ENCODE assay signal across 9 mouse cellular contexts in genomic region chr12:4189060-4189447, GRCm38 (mm10). TPM values are rescaled to one million over a fixed set of nuclear protein-coding genes. Genes with fewer than 3 reads are reported as not detected.
DNase-seq lines count a peak whose midpoint lies in the region; ATAC-seq and TF ChIP-seq lines count a peak whose summit lies in the region.
"Had no signal": no experiment of that assay in that cellular context is flagged by ENCODE, and none has a peak within 500 bp of the region (broad histone marks: within the 10 kb centered on the region; RNA-seq: fewer than 3 reads in every experiment).

No protein-coding gene starts in this region.

- no peaks in the 10 kb centered on the region for H3K27me3 ChIP-seq in lung, postnatal 0 days (replicated peaks; ENCODE audit: insufficient read depth, low read length)
- no peaks in the 10 kb centered on the region for H3K27me3 ChIP-seq in intestine, embryonic 16.5 days (replicated peaks; ENCODE audit: control insufficient read depth, insufficient read depth, low read length)
- H3K27me3 ChIP-seq: liver, embryonic 15.5 days had no signal

- no peaks in the 10 kb centered on the region for H3K36me3 ChIP-seq in lung, postnatal 0 days (ENCODE audit: insufficient read depth, low read length)
- H3K36me3 ChIP-seq in intestine, embryonic 16.5 days (ENCODE audit: control insufficient read depth, insufficient read depth, low read length) = no peaks in the 10 kb centered on the region
- H3K36me3 ChIP-seq: liver, embryonic 15.5 days had no signal

- no peak for ATAC-seq in CD4-positive, CD25-positive, alpha-beta regulatory T cell, adult 4 months
- ATAC-seq in lung, postnatal 0 days = no peak
- peak; percentile 22; the same call in 1 of the 2 replicates for ATAC-seq in intestine, embryonic 16.5 days

- TF ChIP-seq CTCF in lung, postnatal 0 days (IDR thresholded peaks at IDR 0.05) = peak; percentile 64

- H3K4me1 ChIP-seq in lung, postnatal 0 days (ENCODE audit: insufficient read depth, low read depth, low read length) = peaks cover 5% of the 10 kb centered on the region; the same call in 1 of the 2 replicates
- peaks cover 20% of the 10 kb centered on the region for H3K4me1 ChIP-seq in intestine, embryonic 16.5 days (ENCODE audit: control insufficient read depth, insufficient read depth, low read length)
- H3K4me1 ChIP-seq: liver, embryonic 15.5 days had no signal

- no peak overlapping the region for H3K27ac ChIP-seq in lung, postnatal 0 days (ENCODE audit: low read length)
- no peak overlapping the region for H3K27ac ChIP-seq in intestine, embryonic 16.5 days (ENCODE audit: low read length)
- H3K27ac ChIP-seq: liver, embryonic 15.5 days had no signal

- H3K9me3 ChIP-seq in lung, postnatal 0 days (ENCODE audit: low read length) = no peaks in the 10 kb centered on the region
- H3K9me3 ChIP-seq in intestine, embryonic 16.5 days (ENCODE audit: control insufficient read depth, low read length) = no peaks in the 10 kb centered on the region
- H3K9me3 ChIP-seq: liver, embryonic 15.5 days had no signal

- WGBS in lung, postnatal 0 days = 48% methylated on average over 5 of the region's 5 CpGs
- 48% methylated on average over 5 of the region's 5 CpGs for whole genome bisulfite sequencing in intestine, embryonic 16.5 days

- no peak overlapping the region for H3K4me2 ChIP-seq in lung, postnatal 0 days (replicated peaks; ENCODE audit: low read depth, low read length)
- H3K4me2 ChIP-seq in intestine, embryonic 16.5 days (ENCODE audit: low read depth, low read length) = no peak overlapping the region
- H3K4me2 ChIP-seq: liver, embryonic 15.5 days had no signal

- no peak overlapping the region for H3K9ac ChIP-seq in lung, postnatal 0 days (replicated peaks; ENCODE audit: low read depth)
- no peak overlapping the region for H3K9ac ChIP-seq in intestine, embryonic 16.5 days (ENCODE audit: low read depth, low read length)
- H3K9ac ChIP-seq: liver, embryonic 15.5 days had no signal

- TF ChIP-seq EP300 in lung, postnatal 0 days (IDR thresholded peaks at IDR 0.05) = no peak

- DNase-seq in CD4-positive, CD25-positive, alpha-beta regulatory T cell, adult 2 months (ENCODE audit: low read depth, low spot score) = peak; percentile 37
- no peak for DNase-seq in lung, postnatal 0 days (ENCODE audit: low spot score)
- DNase-seq in lung, adult 18-20 months = no peak
- peak; percentile 75 for DNase-seq in thymus, postnatal 14 days
- DNase-seq in layer of hippocampus, postnatal 36 days = no peak
- DNase-seq in frontal cortex, adult 2 months (ENCODE audit: extremely low spot score in 1 of 2, low spot score in 1 of 2) = no peak

- H3K4me3 ChIP-seq in lung, postnatal 0 days (ENCODE audit: low read depth, low read length) = no peak overlapping the region
- no peak overlapping the region for H3K4me3 ChIP-seq in intestine, embryonic 16.5 days (ENCODE audit: low read length)
- H3K4me3 ChIP-seq: liver, embryonic 15.5 days had no signal

RNA-seq across cellular contexts. Expression of gene Ptrhd1, which starts 44.8 kb away (rescaled TPM):
- polyA plus RNA-seq in CD4-positive, CD25-positive, alpha-beta regulatory T cell, adult 4 months (2017; shearing (Covaris generic)) = 1 to 10 TPM; 4.1 to 4.5 TPM
- polyA plus RNA-seq in lung, postnatal 0 days (2015; fragmentation: Nextera tagmentation; extraction: Ambion mirVana) = 4.7 and 6.2 TPM in 2 replicates
- 5.5 and 5.6 TPM in 2 replicates for polyA plus RNA-seq in intestine, embryonic 16.5 days (2015; fragmentation: Nextera tagmentation; extraction: Ambion mirVana)
- total RNA-seq in layer of hippocampus, postnatal 36 days (2021) = 1 to 10 TPM; 8.5 to 8.9 TPM
- polyA plus RNA-seq in frontal cortex, adult 2 months (2012; rRNA removed) = 6.7 and 6.8 TPM in 2 replicates

RNA-seq across cellular contexts. Expression of gene Cenpo, which starts 45.0 kb away (rescaled TPM):
- 10 to 100 TPM; 22.5 to 36.8 TPM for polyA plus RNA-seq in CD4-positive, CD25-positive, alpha-beta regulatory T cell, adult 4 months (2017; shearing (Covaris generic))
- polyA plus RNA-seq in lung, postnatal 0 days (2015; fragmentation: Nextera tagmentation; extraction: Ambion mirVana) = 4.8 and 5.3 TPM in 2 replicates
- polyA plus RNA-seq in intestine, embryonic 16.5 days (2015; fragmentation: Nextera tagmentation; extraction: Ambion mirVana) = 9.8 and 11.1 TPM in 2 replicates
- total RNA-seq in layer of hippocampus, postnatal 36 days (2021) = 1 to 10 TPM; 4.1 to 4.3 TPM
- polyA plus RNA-seq in frontal cortex, adult 2 months (2012; rRNA removed) = 6.2 and 6.7 TPM in 2 replicates

RNA-seq across cellular contexts. Expression of gene Adcy3, which starts 56.2 kb away (rescaled TPM):
- polyA plus RNA-seq in CD4-positive, CD25-positive, alpha-beta regulatory T cell, adult 4 months (2017; shearing (Covaris generic)) = 1 to 10 TPM; 3.8 to 5.3 TPM
- 4.9 and 5.3 TPM in 2 replicates for polyA plus RNA-seq in lung, postnatal 0 days (2015; fragmentation: Nextera tagmentation; extraction: Ambion mirVana)
- polyA plus RNA-seq in intestine, embryonic 16.5 days (2015; fragmentation: Nextera tagmentation; extraction: Ambion mirVana) = 5.0 and 5.4 TPM in 2 replicates
- 10 to 100 TPM; 49.9 to 50.3 TPM for total RNA-seq in layer of hippocampus, postnatal 36 days (2021)
- polyA plus RNA-seq in frontal cortex, adult 2 months (2012; rRNA removed) = 24.5 and 24.9 TPM in 2 replicates

Comparison
In these comparisons a context has a peak if more than half of its experiments do, and no peak if none do; other contexts are left out.
1. DNase-seq: peak in CD4-positive, CD25-positive, alpha-beta regulatory T cell, adult 2 months (single experiment) and thymus, postnatal 14 days (single experiment); none in lung, postnatal 0 days (single experiment), lung, adult 18-20 months (0 of 2), layer of hippocampus, postnatal 36 days (0 of 2) and frontal cortex, adult 2 months (0 of 2).